Mouse (Mus musculus): ENCODE measurements around the gene Ets2. TPM values are rescaled to one million over a fixed set of nuclear protein-coding genes. Genes with fewer than 3 reads are reported as not detected.

Gene Ets2
- polyA plus RNA-seq, 1 experiment from 2014 or later = 26.8 TPM

DNA sequence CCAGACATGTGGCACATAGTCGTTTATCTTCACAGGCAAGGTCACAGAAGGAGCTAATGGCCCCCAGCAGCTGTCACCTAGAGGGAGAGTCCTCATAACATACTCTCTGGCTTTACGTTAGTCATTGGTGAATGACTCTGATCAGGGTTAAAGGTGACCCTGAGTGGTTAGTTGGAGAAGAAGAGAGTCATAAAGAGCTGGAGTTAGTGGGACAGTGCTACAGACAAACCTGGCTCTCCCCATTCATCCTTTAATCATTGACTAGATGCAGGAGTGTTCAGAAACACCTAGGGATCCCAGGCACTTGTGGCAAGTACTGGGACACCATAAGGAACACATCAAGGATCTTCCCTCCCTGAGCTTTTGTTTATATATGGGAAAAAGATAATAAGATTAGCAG lies 16.1 kb upstream of the Ets2 start:
- H3K4me1 ChIP-seq (ENCODE audit: control insufficient read depth, insufficient read depth, low read length) = peaks cover 4% of the 10 kb centered on the region; the same call in 1 of the 2 replicates
- no peak overlapping the region for H3K27ac ChIP-seq (ENCODE audit: low read depth, low read length)
- ATAC-seq (replicated peaks; ENCODE audit: insufficient number of reproducible peaks, low FRiP score, low TSS enrichment) = no peak
- WGBS (ENCODE audit: insufficient replicate concordance) = 31% methylated on average over 2 of the region's 2 CpGs
- no peak overlapping the region for H3K9ac ChIP-seq (ENCODE audit: low read depth, low read length)
- H3K27me3 ChIP-seq (ENCODE audit: control insufficient read depth, insufficient read depth, low read length) = no peaks in the 10 kb centered on the region
- H3K9me3 ChIP-seq (replicated peaks; ENCODE audit: control insufficient read depth, low read length) = no peaks in the 10 kb centered on the region
- no peak overlapping the region for H3K4me3 ChIP-seq (ENCODE audit: low read depth, low read length)
- H3K36me3 ChIP-seq (ENCODE audit: control insufficient read depth, insufficient read depth, low read length) = no peaks in the 10 kb centered on the region
- H3K4me2 ChIP-seq = no peak overlapping the region

GRCm38 (mm10) chr16:95686246-95686645 lies 15.6 kb upstream of the Ets2 start:
- H3K9ac ChIP-seq (ENCODE audit: low read depth, low read length) = no peak overlapping the region
- H3K4me1 ChIP-seq (ENCODE audit: control insufficient read depth, insufficient read depth, low read length) = peaks cover 4% of the 10 kb centered on the region; the same call in 1 of the 2 replicates
- H3K4me3 ChIP-seq (ENCODE audit: low read depth, low read length) = no peak overlapping the region
- no peak overlapping the region for H3K27ac ChIP-seq (ENCODE audit: low read depth, low read length)
- WGBS (ENCODE audit: insufficient replicate concordance) = 71% methylated on average over 6 of the region's 6 CpGs
- no peaks in the 10 kb centered on the region for H3K27me3 ChIP-seq (ENCODE audit: control insufficient read depth, insufficient read depth, low read length)
- no peaks in the 10 kb centered on the region for H3K36me3 ChIP-seq (ENCODE audit: control insufficient read depth, insufficient read depth, low read length)
- no peak for ATAC-seq (replicated peaks; ENCODE audit: insufficient number of reproducible peaks, low FRiP score, low TSS enrichment)
- H3K4me2 ChIP-seq = no peak overlapping the region
- no peaks in the 10 kb centered on the region for H3K9me3 ChIP-seq (replicated peaks; ENCODE audit: control insufficient read depth, low read length)

DNA sequence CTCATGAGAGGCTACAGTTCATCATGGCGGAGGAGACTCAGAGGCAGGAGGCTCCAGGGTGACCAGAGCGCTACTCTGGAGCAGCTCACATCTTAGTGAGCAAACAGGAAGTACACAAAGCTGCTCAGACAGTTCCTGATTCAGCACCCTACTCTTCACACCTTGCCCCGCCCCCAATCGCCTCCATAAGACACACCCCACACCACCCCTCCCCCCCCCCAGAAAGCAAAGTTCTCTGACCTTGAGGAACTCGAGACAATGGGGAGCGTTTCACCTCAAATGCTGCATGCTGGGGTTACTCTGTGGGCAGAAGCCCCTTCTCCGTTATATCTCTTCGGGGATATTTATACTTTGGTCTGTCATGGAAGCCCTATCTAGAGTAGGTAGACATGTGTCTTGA lies 15.0 kb upstream of the Ets2 start:
- Histone ChIP-seq H3K27me3 (ENCODE audit: control insufficient read depth, insufficient read depth, low read length) (no peaks in the 10 kb centered on the region), H3K36me3 (ENCODE audit: control insufficient read depth, insufficient read depth, low read length) (no peaks in the 10 kb centered on the region), H3K27ac (ENCODE audit: low read depth, low read length) (no peak overlapping the region), H3K9ac (ENCODE audit: low read depth, low read length) (no peak overlapping the region), H3K4me3 (ENCODE audit: low read depth, low read length) (no peak overlapping the region), H3K4me1 (ENCODE audit: control insufficient read depth, insufficient read depth, low read length) (peaks cover 4% of the 10 kb centered on the region; the same call in 1 of the 2 replicates), H3K9me3 (replicated peaks; ENCODE audit: control insufficient read depth, low read length) (no peaks in the 10 kb centered on the region), H3K4me2 (no peak overlapping the region)
- ATAC-seq (replicated peaks; ENCODE audit: insufficient number of reproducible peaks, low FRiP score, low TSS enrichment) = no peak
- WGBS (ENCODE audit: insufficient replicate concordance) = 88% methylated on average over 8 of the region's 8 CpGs

DNA sequence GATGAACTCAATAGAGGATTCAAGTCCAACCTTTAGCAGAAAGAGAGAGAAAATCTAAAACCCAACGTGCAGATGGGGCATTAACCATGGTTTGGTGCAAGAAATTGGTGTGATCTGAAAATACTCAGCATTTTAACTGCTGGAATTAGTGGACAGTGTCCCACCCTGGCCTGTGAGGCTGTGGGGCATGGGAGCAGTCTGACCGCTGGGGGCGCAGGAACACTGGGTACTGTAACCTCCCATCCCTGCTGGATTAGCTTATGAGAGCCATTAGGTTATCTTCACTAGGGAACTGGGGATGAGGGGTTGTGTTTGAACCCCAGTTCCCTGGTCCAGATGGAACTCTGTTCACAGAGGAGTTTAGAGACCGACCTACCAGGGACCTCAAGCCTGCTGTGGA lies 13.9 kb upstream of the Ets2 start:
- Histone ChIP-seq H3K27ac (ENCODE audit: low read depth, low read length) (no peak overlapping the region), H3K4me1 (ENCODE audit: control insufficient read depth, insufficient read depth, low read length) (peaks cover 4% of the 10 kb centered on the region; the same call in 1 of the 2 replicates), H3K4me2 (no peak overlapping the region), H3K9me3 (replicated peaks; ENCODE audit: control insufficient read depth, low read length) (no peaks in the 10 kb centered on the region), H3K27me3 (ENCODE audit: control insufficient read depth, insufficient read depth, low read length) (no peaks in the 10 kb centered on the region), H3K36me3 (ENCODE audit: control insufficient read depth, insufficient read depth, low read length) (no peaks in the 10 kb centered on the region), H3K4me3 (ENCODE audit: low read depth, low read length) (no peak overlapping the region), H3K9ac (ENCODE audit: low read depth, low read length) (no peak overlapping the region)
- WGBS (ENCODE audit: insufficient replicate concordance) = 64% methylated on average over 4 of the region's 4 CpGs
- no peak for ATAC-seq (replicated peaks; ENCODE audit: insufficient number of reproducible peaks, low FRiP score, low TSS enrichment)

GRCm38 (mm10) chr16:95696599-95696998 lies 5.3 kb upstream of the Ets2 start:
- H3K4me3 ChIP-seq (ENCODE audit: low read depth, low read length) = no peak overlapping the region
- no peaks in the 10 kb centered on the region for H3K4me1 ChIP-seq (ENCODE audit: control insufficient read depth, insufficient read depth, low read length)
- H3K27me3 ChIP-seq (ENCODE audit: control insufficient read depth, insufficient read depth, low read length) = no peaks in the 10 kb centered on the region
- no peak overlapping the region for H3K9ac ChIP-seq (ENCODE audit: low read depth, low read length)
- ATAC-seq (replicated peaks; ENCODE audit: insufficient number of reproducible peaks, low FRiP score, low TSS enrichment) = no peak
- no peak overlapping the region for H3K27ac ChIP-seq (ENCODE audit: low read depth, low read length)
- no peak overlapping the region for H3K4me2 ChIP-seq
- H3K9me3 ChIP-seq (replicated peaks; ENCODE audit: control insufficient read depth, low read length) = no peaks in the 10 kb centered on the region
- no peaks in the 10 kb centered on the region for H3K36me3 ChIP-seq (ENCODE audit: control insufficient read depth, insufficient read depth, low read length)
- 28% methylated on average over 6 of the region's 6 CpGs for WGBS (ENCODE audit: insufficient replicate concordance)

DNA sequence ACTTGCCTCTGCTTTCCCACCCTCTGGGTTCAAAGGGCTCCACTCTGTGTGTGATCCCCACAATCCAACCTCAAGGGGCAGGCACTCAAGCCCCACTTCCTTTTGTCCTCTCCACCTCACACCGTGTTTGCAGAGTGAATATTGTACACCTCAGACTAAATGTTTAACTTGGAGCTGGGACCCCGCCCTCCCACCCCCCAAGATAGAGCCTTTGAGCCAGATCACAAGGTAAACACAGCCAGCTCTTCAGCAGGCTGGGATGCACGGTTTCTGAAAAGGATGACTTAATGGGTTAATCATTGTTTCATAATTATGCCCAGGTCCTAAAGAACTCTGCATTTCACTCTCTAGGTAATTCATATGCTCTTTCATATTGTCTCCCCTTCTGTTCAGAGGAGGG lies 2.2 kb upstream of the Ets2 start:
- no peak overlapping the region for H3K27ac ChIP-seq (ENCODE audit: low read depth, low read length)
- no peak for ATAC-seq (replicated peaks; ENCODE audit: insufficient number of reproducible peaks, low FRiP score, low TSS enrichment)
- WGBS (ENCODE audit: insufficient replicate concordance) = 74% methylated on average over 3 of the region's 3 CpGs
- H3K4me3 ChIP-seq (ENCODE audit: low read depth, low read length) = no peak overlapping the region
- H3K4me2 ChIP-seq = no peak overlapping the region
- no peaks in the 10 kb centered on the region for H3K36me3 ChIP-seq (ENCODE audit: control insufficient read depth, insufficient read depth, low read length)
- H3K4me1 ChIP-seq (ENCODE audit: control insufficient read depth, insufficient read depth, low read length) = peaks cover 8% of the 10 kb centered on the region
- H3K9me3 ChIP-seq (replicated peaks; ENCODE audit: control insufficient read depth, low read length) = no peaks in the 10 kb centered on the region
- no peak overlapping the region for H3K9ac ChIP-seq (ENCODE audit: low read depth, low read length)
- H3K27me3 ChIP-seq (ENCODE audit: control insufficient read depth, insufficient read depth, low read length) = no peaks in the 10 kb centered on the region

- no peak overlapping the region for H3K9ac ChIP-seq (ENCODE audit: low read depth, low read length)
- H3K36me3 ChIP-seq (ENCODE audit: control insufficient read depth, insufficient read depth, low read length) = no peaks in the 10 kb centered on the region
- no peaks in the 10 kb centered on the region for H3K27me3 ChIP-seq (ENCODE audit: control insufficient read depth, insufficient read depth, low read length)
- no peak overlapping the region for H3K4me2 ChIP-seq
- 81% methylated on average over 7 of the region's 7 CpGs for WGBS (ENCODE audit: insufficient replicate concordance)
- no peaks in the 10 kb centered on the region for H3K9me3 ChIP-seq (replicated peaks; ENCODE audit: control insufficient read depth, low read length)
- ATAC-seq (replicated peaks; ENCODE audit: insufficient number of reproducible peaks, low FRiP score, low TSS enrichment) = no peak
- H3K27ac ChIP-seq (ENCODE audit: low read depth, low read length) = no peak overlapping the region
- peaks cover 9% of the 10 kb centered on the region for H3K4me1 ChIP-seq (ENCODE audit: control insufficient read depth, insufficient read depth, low read length)
- no peak overlapping the region for H3K4me3 ChIP-seq (ENCODE audit: low read depth, low read length)
Observed at GRCm38 (mm10) chr16:95700224-95700623, 1.7 kb upstream of the Ets2 start.

DNA sequence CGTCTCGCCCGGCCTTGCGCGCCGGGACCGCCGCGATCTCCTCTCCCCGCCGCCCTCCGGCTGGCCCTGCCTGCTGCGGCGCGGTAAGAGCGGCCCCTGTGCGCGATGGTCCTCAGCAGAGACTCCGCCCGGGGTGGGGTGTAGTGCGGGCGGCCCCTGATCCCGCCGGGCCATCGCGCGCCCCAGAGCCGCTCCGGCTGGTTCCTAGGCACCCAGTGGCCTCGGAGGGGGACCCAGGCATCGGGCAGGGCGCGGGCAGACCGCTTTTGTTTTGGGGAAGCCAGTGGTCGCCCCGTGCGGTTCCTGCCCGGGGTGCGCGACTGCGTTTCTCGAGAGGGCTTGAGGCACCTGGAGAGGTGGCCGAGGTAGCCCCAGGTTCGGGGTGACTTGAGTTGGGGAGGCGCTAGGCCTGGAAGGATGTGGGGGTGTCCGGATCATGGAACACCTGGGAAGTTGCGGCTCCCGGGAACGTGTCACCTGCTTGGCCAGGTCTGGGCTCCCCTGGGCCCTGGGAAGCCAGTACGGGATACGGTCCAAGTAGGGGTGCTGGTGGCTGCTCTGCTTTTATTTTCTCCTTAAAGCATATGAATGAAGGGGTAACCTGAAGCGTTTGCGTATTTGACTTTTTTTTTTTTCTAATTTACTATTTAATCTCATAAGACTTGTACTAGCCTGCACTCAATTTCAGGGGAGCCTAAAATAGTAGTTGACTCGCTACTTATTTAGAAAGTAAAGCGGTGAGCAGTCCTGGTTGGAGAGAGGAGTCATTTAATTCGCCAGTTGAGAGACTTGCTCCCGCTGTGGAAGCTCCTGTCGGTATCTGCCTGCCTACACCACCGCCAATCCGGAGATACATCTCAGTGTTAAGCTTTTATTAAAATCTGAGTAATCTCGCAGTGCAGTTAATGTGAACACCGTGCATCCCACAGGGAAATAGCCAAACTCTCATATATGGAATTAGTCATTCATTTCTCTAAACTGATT lies 979 bp downstream of the Ets2 start:
- Histone ChIP-seq H3K9ac (ENCODE audit: low read depth, low read length) (peak overlapping the region; percentile 97), H3K27ac (ENCODE audit: low read depth, low read length) (peak overlapping the region; percentile 92), H3K9me3 (replicated peaks; ENCODE audit: control insufficient read depth, low read length) (no peaks in the 10 kb centered on the region), H3K4me2 (peak overlapping the region; percentile 90), H3K4me1 (ENCODE audit: control insufficient read depth, insufficient read depth, low read length) (peaks cover 16% of the 10 kb centered on the region), H3K4me3 (ENCODE audit: low read depth, low read length) (peak overlapping the region; percentile 93), H3K36me3 (ENCODE audit: control insufficient read depth, insufficient read depth, low read length) (peaks cover 4% of the 10 kb centered on the region; the same call in 1 of the 2 replicates), H3K27me3 (ENCODE audit: control insufficient read depth, insufficient read depth, low read length) (no peaks in the 10 kb centered on the region)
- peak; percentile 82 for ATAC-seq (replicated peaks; ENCODE audit: insufficient number of reproducible peaks, low FRiP score, low TSS enrichment)
- WGBS (ENCODE audit: insufficient replicate concordance) = 1% methylated on average over 62 of the region's 62 CpGs
